Comparison of ENCODE assay signal across 12 mouse cellular contexts in the genomic region with DNA sequence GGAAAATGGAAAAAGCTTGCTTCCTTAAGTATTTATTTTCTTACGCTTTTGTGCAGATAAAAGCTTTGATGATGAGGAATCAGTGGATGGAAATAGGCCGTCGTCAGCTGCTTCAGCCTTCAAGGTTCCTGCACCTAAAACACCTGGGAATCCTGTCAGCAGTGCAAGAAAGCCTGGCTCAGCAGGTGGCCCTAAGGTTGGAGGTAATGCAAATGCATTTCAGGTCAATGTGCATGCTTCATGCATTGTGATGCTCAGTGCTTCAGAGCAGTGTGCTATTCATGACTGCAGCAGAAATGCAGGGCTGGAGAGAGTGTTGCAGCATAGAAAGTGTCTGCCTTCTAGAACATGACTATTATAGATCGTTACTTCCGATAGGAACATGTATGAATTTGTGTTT.
DNase-seq lines count a peak whose midpoint lies in the region; ATAC-seq and TF ChIP-seq lines count a peak whose summit lies in the region.
"Had no signal": no experiment of that assay in that cellular context is flagged by ENCODE, and none has a peak within 500 bp of the region (broad histone marks: within the 10 kb centered on the region; RNA-seq: fewer than 3 reads in every experiment).

No protein-coding gene starts in this region.

- 69% methylated on average over 5 of the region's 5 CpGs for WGBS in hindbrain, embryonic 13.5 days
- 83% methylated on average over 5 of the region's 5 CpGs for WGBS in hindbrain, embryonic 11.5 days
- 74% methylated on average over 5 of the region's 5 CpGs for WGBS in forebrain, embryonic 14.5 days
- WGBS in midbrain, embryonic 16.5 days = 52% methylated on average over 5 of the region's 5 CpGs

- TF ChIP-seq CTCF in brain, embryonic 14.5 days (IDR thresholded peaks at IDR 0.05; ENCODE audit: borderline replicate concordance, extremely low read depth, insufficient read depth, insufficient read length) = no peak

- peak overlapping the region; percentile 79 for H3K9ac ChIP-seq in hindbrain, embryonic 13.5 days
- no peak overlapping the region for H3K9ac ChIP-seq in hindbrain, embryonic 11.5 days (ENCODE audit: low read depth, low read length)
- peak overlapping the region; percentile 56 for H3K9ac ChIP-seq in forebrain, embryonic 14.5 days (ENCODE audit: low read length)
- H3K9ac ChIP-seq in midbrain, embryonic 16.5 days (ENCODE audit: low read depth, low read length) = peak overlapping the region; percentile 53
- H3K9ac ChIP-seq: embryonic facial prominence, embryonic 15.5 days; liver, embryonic 13.5 days had no signal

- peaks cover 27% of the 10 kb centered on the region for H3K4me1 ChIP-seq in hindbrain, embryonic 13.5 days (replicated peaks)
- no peaks in the 10 kb centered on the region for H3K4me1 ChIP-seq in hindbrain, embryonic 11.5 days (replicated peaks; ENCODE audit: control insufficient read depth, insufficient read depth, low read length)
- peaks cover 5% of the 10 kb centered on the region; the same call in 1 of the 2 replicates for H3K4me1 ChIP-seq in forebrain, embryonic 14.5 days (ENCODE audit: control insufficient read depth, insufficient read depth, low read length)
- peaks cover 36% of the 10 kb centered on the region for H3K4me1 ChIP-seq in midbrain, embryonic 16.5 days (ENCODE audit: control insufficient read depth, insufficient read depth, low read length)

- no peaks in the 10 kb centered on the region for H3K9me3 ChIP-seq in hindbrain, embryonic 13.5 days
- H3K9me3 ChIP-seq in hindbrain, embryonic 11.5 days (ENCODE audit: control insufficient read depth, low read length) = no peaks in the 10 kb centered on the region
- no peaks in the 10 kb centered on the region for H3K9me3 ChIP-seq in forebrain, embryonic 14.5 days (replicated peaks; ENCODE audit: control insufficient read depth, low read length)
- no peaks in the 10 kb centered on the region for H3K9me3 ChIP-seq in midbrain, embryonic 16.5 days (replicated peaks; ENCODE audit: control insufficient read depth, low read length, poor library complexity, severe bottlenecking)
- H3K9me3 ChIP-seq: embryonic facial prominence, embryonic 15.5 days; heart, embryonic 13.5 days; liver, embryonic 13.5 days had no signal

- H3K27me3 ChIP-seq in hindbrain, embryonic 13.5 days = no peaks in the 10 kb centered on the region
- H3K27me3 ChIP-seq in hindbrain, embryonic 11.5 days (ENCODE audit: control insufficient read depth, insufficient read depth, low read length) = no peaks in the 10 kb centered on the region
- H3K27me3 ChIP-seq in forebrain, embryonic 14.5 days (replicated peaks; ENCODE audit: control insufficient read depth, insufficient read depth, low read length) = no peaks in the 10 kb centered on the region
- no peaks in the 10 kb centered on the region for H3K27me3 ChIP-seq in midbrain, embryonic 16.5 days (ENCODE audit: control insufficient read depth, insufficient read depth, low read depth, low read length)
- H3K27me3 ChIP-seq: embryonic facial prominence, embryonic 15.5 days; heart, embryonic 13.5 days; liver, embryonic 13.5 days had no signal

- no peak for DNase-seq in hindbrain, embryonic 11.5 days (ENCODE audit: low spot score)
- peak; percentile 46 for DNase-seq in brain, embryonic 14.5 days (ENCODE audit: low read depth)
- peak; percentile 23 for DNase-seq in forebrain, embryonic 14.5 days (ENCODE audit: low spot score)
- no peak for DNase-seq in embryo, embryonic 9.5 days (ENCODE audit: extremely low spot score)
- DNase-seq: gastrocnemius, postnatal 36 days; liver, embryonic 13.5 days; lung, postnatal 14 days had no signal

- peak overlapping the region; percentile 52 for H3K4me3 ChIP-seq in hindbrain, embryonic 13.5 days
- H3K4me3 ChIP-seq in hindbrain, embryonic 11.5 days (ENCODE audit: low read depth, low read length) = no peak overlapping the region
- peak overlapping the region; percentile 28 for H3K4me3 ChIP-seq in forebrain, embryonic 14.5 days (ENCODE audit: low read depth, low read length)
- H3K4me3 ChIP-seq in midbrain, embryonic 16.5 days (ENCODE audit: low read depth, low read length) = peak overlapping the region; percentile 52

- no peaks in the 10 kb centered on the region for H3K36me3 ChIP-seq in hindbrain, embryonic 13.5 days
- no peaks in the 10 kb centered on the region for H3K36me3 ChIP-seq in hindbrain, embryonic 11.5 days (ENCODE audit: control insufficient read depth, insufficient read depth, low read length)
- H3K36me3 ChIP-seq in forebrain, embryonic 14.5 days (ENCODE audit: control insufficient read depth, insufficient read depth, low read length) = 0 out of 2 replicates have a peak, but pooled peaks cover 3% of the 10 kb centered on the region
- H3K36me3 ChIP-seq in midbrain, embryonic 16.5 days (ENCODE audit: control insufficient read depth, insufficient read depth, low read length) = no peaks in the 10 kb centered on the region
- H3K36me3 ChIP-seq: embryonic facial prominence, embryonic 15.5 days had no signal

- H3K4me2 ChIP-seq in hindbrain, embryonic 13.5 days = peak overlapping the region; percentile 65
- no peak overlapping the region for H3K4me2 ChIP-seq in hindbrain, embryonic 11.5 days (replicated peaks; ENCODE audit: low read depth, low read length)
- H3K4me2 ChIP-seq in forebrain, embryonic 14.5 days (ENCODE audit: low read length) = peak overlapping the region; percentile 44
- H3K4me2 ChIP-seq in midbrain, embryonic 16.5 days (ENCODE audit: low read length) = peak overlapping the region; percentile 70

- 0 out of 2 replicates have a peak, but pooled peaks have one; percentile 29 for ATAC-seq in hindbrain, embryonic 13.5 days (ENCODE audit: low FRiP score)
- ATAC-seq in hindbrain, embryonic 11.5 days (ENCODE audit: low FRiP score) = no peak
- no peak for ATAC-seq in forebrain, embryonic 14.5 days
- 0 out of 2 replicates have a peak, but pooled peaks have one; percentile 33 for ATAC-seq in midbrain, embryonic 16.5 days
- ATAC-seq in activated CD4-positive, CD25-positive, alpha-beta regulatory T cell, adult 4 months = no peak

- peak overlapping the region; percentile 75 for H3K27ac ChIP-seq in hindbrain, embryonic 13.5 days
- H3K27ac ChIP-seq in hindbrain, embryonic 11.5 days (ENCODE audit: low read depth, low read length) = no peak overlapping the region
- no peak overlapping the region; the same call in 1 of the 2 replicates for H3K27ac ChIP-seq in forebrain, embryonic 14.5 days (ENCODE audit: low read depth, low read length)
- H3K27ac ChIP-seq in midbrain, embryonic 16.5 days (ENCODE audit: low read length) = peak overlapping the region; percentile 35; the same call in 1 of the 2 replicates
- H3K27ac ChIP-seq: embryonic facial prominence, embryonic 15.5 days; heart, embryonic 13.5 days; liver, embryonic 13.5 days had no signal

- TF ChIP-seq POLR2A in brain, embryonic 14.5 days (IDR thresholded peaks at IDR 0.05; ENCODE audit: borderline replicate concordance, extremely low read depth, insufficient read depth, insufficient read length, poor library complexity, severe bottlenecking) = no peak

Comparison
In these comparisons a context has a peak if more than half of its experiments do, and no peak if none do; other contexts are left out.
1. ATAC-seq: peak in hindbrain, embryonic 13.5 days (single experiment) and midbrain, embryonic 16.5 days (single experiment); none in hindbrain, embryonic 11.5 days (single experiment), forebrain, embryonic 14.5 days (single experiment) and activated CD4-positive, CD25-positive, alpha-beta regulatory T cell, adult 4 months (single experiment).
2. H3K27ac ChIP-seq: peak in hindbrain, embryonic 13.5 days (single experiment) and midbrain, embryonic 16.5 days (single experiment); none in hindbrain, embryonic 11.5 days (single experiment) and forebrain, embryonic 14.5 days (single experiment).
3. DNase-seq: peak in brain, embryonic 14.5 days (single experiment) and forebrain, embryonic 14.5 days (single experiment); none in hindbrain, embryonic 11.5 days (single experiment) and embryo, embryonic 9.5 days (single experiment).